Mouse (Mus musculus) frontal cortex, postnatal 36 days (tissue): ENCODE data around the gene Klra17.
"Not testable (repeated sequence)": the region's sequence is repeated elsewhere in the genome, so short reads cannot be mapped to it uniquely, and the experiment has no call there.

Experiments used
- DNase-seq, 2 experiments: peaks; one replicate each; pipeline ENCODE4 v3.0.0; 2022; ENCODE audit warnings: low spot score in 2 of 2

Klra17 gene

DNA sequence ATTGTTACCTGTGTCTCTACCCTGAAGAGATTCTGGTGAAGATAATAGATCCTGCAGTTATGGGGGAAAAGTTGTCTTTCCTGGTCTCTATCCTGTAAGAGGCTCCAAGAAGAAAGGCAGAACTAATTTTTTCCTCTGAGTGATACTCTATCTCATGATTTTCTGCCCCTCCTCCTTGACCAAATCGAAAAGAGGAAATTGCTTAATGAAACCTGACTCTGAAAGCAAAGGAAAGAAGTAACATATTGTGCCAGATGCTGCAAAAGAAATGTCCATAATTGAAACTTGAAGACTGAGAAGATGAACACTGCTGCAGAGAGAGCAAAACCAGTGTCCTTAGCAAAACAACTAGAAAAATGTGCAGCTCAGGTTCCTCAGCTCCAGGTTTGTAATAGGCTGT is at the start of gene Klra17:
Klra17 (minus strand) TSS at position 124 of the 400 bp plus-strand sequence.
- no peak for DNase-seq

GRCm38 (mm10) chr6:129917476-129917946 is 41.0 kb upstream of the Klra17 start, which contains the start of gene Klra5:
Klra5 (minus strand) TSS chr6:129917650.
- DNase-seq, result not testable (repeated sequence)

DNA sequence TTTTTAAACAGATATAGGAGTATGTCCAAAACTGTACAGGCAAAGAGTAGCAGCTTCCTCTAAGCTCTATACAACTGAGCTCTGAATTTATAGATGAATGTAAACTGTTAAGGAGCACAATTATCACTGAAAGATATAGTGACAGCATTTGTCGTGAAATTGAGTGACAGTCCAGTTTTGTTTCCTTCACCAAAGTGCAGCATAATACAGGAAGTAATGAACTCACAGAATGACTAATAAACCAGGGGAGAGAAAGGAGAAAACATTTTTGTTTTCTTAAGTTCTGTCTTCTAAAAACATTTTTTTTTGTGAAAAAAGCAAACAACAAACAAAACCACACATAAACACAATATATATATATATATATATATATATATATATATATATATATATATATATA is 40.5 kb upstream of the Klra17 start:
- DNase-seq, result no peak

DNA sequence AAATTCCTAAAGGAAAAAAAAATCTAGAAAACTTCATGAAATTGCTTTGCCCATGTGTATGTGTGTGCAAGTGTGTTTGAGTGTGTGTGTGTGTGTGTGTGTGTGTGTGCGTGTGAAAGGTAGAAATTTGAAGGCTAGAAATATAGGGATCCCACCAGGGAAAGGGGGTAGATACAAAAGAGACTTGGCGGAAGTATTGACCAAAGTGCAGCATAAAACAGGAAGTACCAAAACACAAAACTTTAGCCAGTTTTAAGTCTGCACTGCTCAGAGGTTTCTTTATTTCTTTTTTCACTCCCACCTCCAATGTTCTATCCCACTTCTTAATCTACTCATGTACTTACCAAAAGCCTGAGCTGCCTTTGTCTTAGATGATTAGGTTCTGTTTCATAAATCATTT is 6.1 kb upstream of the Klra17 start:
- no peak for DNase-seq

DNA sequence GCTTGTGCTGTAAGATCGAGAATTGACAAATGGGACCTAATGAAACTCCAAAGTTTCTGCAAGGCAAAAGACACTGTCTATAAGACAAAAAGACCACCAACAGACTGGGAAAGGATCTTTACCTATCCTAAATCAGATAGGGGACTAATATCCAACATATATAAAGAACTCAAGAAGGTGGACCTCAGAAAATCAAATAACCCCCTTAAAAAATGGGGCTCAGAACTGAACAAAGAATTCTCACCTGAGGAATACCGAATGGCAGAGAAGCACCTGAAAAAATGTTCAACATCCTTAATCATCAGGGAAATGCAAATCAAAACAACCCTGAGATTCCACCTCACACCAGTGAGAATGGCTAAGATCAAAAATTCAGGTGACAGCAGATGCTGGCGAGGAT is 14.1 kb downstream of the Klra17 start, which contains the start of gene Gm17631:
Gm17631 (plus strand) TSS at position 301 of the 400 bp plus-strand sequence.
- not testable (repeated sequence) for DNase-seq

GRCm38 (mm10) chr6:129825559-129825958 is 50.9 kb downstream of the Klra17 start:
- no peak for DNase-seq

GRCm38 (mm10) chr6:129824004-129824403 is 52.5 kb downstream of the Klra17 start:
- no peak for DNase-seq

- no peak for DNase-seq
Observed at GRCm38 (mm10) chr6:129817731-129818130, 58.7 kb downstream of the Klra17 start.

- not testable (repeated sequence) for DNase-seq
Observed at GRCm38 (mm10) chr6:129784170-129784569, 92.3 kb downstream of the Klra17 start, which contains the start of gene Gm156. Gm156 (minus strand) TSS chr6:129784270.
